Mouse (Mus musculus) colon, adult 2 months (tissue): ENCODE data around the gene Gpd1. TPM values are rescaled to one million over a fixed set of nuclear protein-coding genes. Genes with fewer than 3 reads are reported as not detected.

Source experiments
- polyA plus RNA-seq: library from polyadenylated mRNA; depleted of rRNA; stranded (reverse); fragments of >200 nt; gene quantifications from 2 replicates; pipeline ENCODE4 v1.2.3, GENCODE M21; 2012; rRNA removed

The Gpd1 gene
- 24.8 and 25.9 TPM in 2 replicates for polyA plus RNA-seq

GRCm38 (mm10) chr15:99717386-99718334 is at the start of gene Gpd1:
Gene Gpd1, plus strand, starts transcription at chr15:99717515.

GRCm38 (mm10) chr15:99670154-99670821 is 47.0 kb upstream of the Gpd1 start, which contains the start of gene Asic1:
Gene Asic1, plus strand, starts transcription at chr15:99670368.

DNA sequence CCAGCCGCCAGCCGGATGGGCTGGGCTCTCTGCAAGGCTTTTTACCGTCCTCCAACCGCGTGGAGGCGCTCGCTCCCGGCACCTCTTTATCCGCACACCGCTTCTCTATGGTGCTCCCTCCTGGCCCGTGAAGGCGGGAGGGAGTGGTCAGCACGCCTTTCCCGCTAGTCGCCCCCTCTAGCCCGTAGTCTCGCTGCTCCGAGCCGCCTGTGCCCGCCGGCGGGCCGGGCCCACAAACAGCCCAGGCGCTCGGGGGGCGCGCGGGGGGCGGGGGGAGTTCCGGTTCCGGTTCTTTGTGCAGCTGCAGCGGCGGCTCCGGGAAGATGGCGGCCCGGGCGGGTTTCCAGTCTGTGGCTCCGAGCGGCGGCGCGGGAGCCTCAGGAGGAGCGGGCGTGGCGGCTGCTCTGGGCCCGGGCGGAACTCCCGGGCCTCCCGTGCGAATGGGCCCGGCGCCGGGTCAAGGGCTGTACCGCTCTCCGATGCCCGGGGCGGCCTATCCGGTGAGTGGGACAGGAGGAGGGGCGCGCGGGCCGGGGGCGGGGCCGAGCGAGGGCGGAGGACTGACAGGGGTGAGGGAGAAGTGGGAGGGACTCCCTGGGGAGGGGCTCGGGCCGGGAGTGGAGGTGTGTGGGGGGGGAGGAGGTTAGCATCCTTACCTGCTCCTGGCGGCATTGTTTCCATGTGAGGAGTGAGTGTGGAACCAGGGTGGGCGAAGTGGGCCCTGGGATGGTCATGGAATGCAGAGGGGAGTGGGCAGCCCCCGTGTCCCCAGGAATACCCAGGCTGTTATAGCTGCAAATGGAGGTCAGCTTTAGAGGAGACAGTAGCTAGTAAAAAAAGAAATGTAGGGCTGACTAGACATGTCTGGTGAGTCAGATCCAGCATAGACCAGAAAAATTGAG is 15.1 kb upstream of the Gpd1 start, which contains the start of gene Smarcd1:
TSS of gene Smarcd1 (plus strand) at position 131 of the 902 bp plus-strand sequence.

DNA sequence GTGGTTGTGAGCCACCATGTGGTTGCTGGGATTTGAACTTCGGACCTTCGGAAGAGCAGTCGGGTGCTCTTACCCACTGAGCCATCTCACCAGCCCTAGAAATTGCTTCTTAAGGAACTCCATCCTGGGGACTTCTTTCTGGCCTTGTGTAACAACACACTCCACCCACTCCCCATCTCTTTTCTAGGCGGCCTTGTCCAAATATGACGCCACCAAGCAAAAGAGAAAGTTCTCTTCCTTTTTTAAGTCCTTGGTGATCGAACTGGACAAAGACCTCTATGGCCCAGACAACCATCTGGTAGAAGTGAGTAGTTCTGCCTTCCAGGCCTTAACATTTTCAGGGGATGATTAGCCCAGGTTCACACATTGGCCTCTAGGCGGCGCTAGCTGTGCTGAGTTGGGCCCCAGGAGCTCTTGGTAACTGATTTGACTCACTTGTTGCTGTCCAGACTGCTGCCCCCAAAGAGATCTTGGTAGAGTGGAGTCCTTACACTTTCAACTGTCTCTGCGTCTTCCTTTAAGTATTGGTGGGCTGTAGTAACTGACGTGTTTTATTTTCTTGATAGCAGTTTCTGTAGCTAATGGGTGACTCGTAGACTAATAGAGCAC is 11.8 kb upstream of the Gpd1 start, which contains the start of gene Gm17349:
TSS of gene Gm17349 (minus strand) at position 51 of the 609 bp plus-strand sequence.

GRCm38 (mm10) chr15:99725341-99726155 is 8.2 kb downstream of the Gpd1 start, which contains the start of gene Cox14:
Gene Cox14, plus strand, starts transcription at chr15:99725618.

GRCm38 (mm10) chr15:99772881-99772924 is 55.4 kb downstream of the Gpd1 start, which contains the start of gene Cers5:
Gene Cers5, minus strand, starts transcription at chr15:99772885.

Other genes starting within 250 kb of the Gpd1 start
- 5.7 and 7.1 TPM in 2 replicates for gene Bcdin3d, start 242.8 kb upstream of the Gpd1 start, polyA plus RNA-seq
- gene Faim2, start 189.3 kb upstream of the Gpd1 start, polyA plus RNA-seq = 1.0 and 2.0 TPM in 2 replicates
- not detected in 2 replicates for gene Aqp2, start 138.5 kb upstream of the Gpd1 start, polyA plus RNA-seq
- gene Aqp5, start 126.7 kb upstream of the Gpd1 start, polyA plus RNA-seq = 0.19 and 0.43 TPM in 2 replicates
- not detected in 2 replicates for gene Aqp6, start 116.1 kb upstream of the Gpd1 start, polyA plus RNA-seq
- 10.6 and 12.4 TPM in 2 replicates for gene Racgap1, start 65.9 kb upstream of the Gpd1 start, polyA plus RNA-seq
- 0.42 and 0.56 TPM in 2 replicates for gene Asic1, start 47.1 kb upstream of the Gpd1 start, polyA plus RNA-seq
- gene Smarcd1, start 15.4 kb upstream of the Gpd1 start, polyA plus RNA-seq = 20.5 and 22.6 TPM in 2 replicates
- gene Gm17349, start 12.0 kb upstream of the Gpd1 start, polyA plus RNA-seq = 1.3 and 2.1 TPM in 2 replicates
- 367 and 448 TPM in 2 replicates for gene Cox14, start 8.1 kb downstream of the Gpd1 start, polyA plus RNA-seq
- gene Cers5, start 55.4 kb downstream of the Gpd1 start, polyA plus RNA-seq = 23.7 and 24.2 TPM in 2 replicates
- 55.7 and 67.8 TPM in 2 replicates for gene Lima1, start 157.9 kb downstream of the Gpd1 start, polyA plus RNA-seq
- gene Fam186a, start 249.5 kb downstream of the Gpd1 start, polyA plus RNA-seq = not detected in 2 replicates